Mouse (Mus musculus): ENCODE measurements at regions not wholly inside any gene's neighbourhood (a gene's known extent, or its start where the extent isn't known, plus 50 kb on each side); places are given as distances from the start of the nearest gene placed in this dataset.

DNA sequence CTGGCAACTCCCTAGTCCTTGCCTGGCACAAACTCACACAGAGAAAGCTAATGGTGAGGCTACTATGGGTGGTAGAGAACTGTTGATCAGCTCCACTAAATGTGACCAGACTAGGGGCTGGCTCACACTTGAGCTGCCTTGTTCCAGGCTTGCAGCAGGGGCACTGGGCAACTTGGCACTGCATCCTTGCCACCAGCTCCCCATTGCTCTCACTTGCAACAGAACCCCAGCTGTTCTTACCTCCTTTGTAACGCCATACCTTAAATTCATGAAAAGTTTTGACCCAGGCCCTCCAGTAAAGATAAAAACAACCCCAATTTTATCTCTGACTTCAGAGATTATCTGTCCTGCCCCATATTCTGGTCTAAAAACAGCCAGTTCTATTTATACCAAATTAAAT lies 328.7 kb downstream of the Diras2 start:
- H3K27ac ChIP-seq (ENCODE audit: insufficient read depth, low read length) = no peak overlapping the region
- no peak for TF ChIP-seq CTCF (IDR thresholded peaks at IDR 0.05; ENCODE audit: extremely low read depth, insufficient read depth, insufficient read length, insufficient replicate concordance)
- TF ChIP-seq POLR2A (IDR thresholded peaks at IDR 0.05; ENCODE audit: low read depth, low read length) = no peak
- H3K4me3 ChIP-seq (ENCODE audit: extremely low read depth, insufficient read depth, insufficient read length) = no peak overlapping the region
- WGBS = 61% methylated on average over 1 of the region's 1 CpGs
- DNase-seq (ENCODE audit: low read depth in 1 of 2, low spot score in 2 of 2) = no peak
- no peaks in the 10 kb centered on the region for H3K4me1 ChIP-seq (ENCODE audit: control insufficient read depth, insufficient read depth, insufficient read length)
- H3K27me3 ChIP-seq (ENCODE audit: control insufficient read depth, insufficient read depth, low read length) = no peaks in the 10 kb centered on the region
- no peaks in the 10 kb centered on the region for H3K36me3 ChIP-seq (ENCODE audit: control insufficient read depth, insufficient read depth, low read length)

DNA sequence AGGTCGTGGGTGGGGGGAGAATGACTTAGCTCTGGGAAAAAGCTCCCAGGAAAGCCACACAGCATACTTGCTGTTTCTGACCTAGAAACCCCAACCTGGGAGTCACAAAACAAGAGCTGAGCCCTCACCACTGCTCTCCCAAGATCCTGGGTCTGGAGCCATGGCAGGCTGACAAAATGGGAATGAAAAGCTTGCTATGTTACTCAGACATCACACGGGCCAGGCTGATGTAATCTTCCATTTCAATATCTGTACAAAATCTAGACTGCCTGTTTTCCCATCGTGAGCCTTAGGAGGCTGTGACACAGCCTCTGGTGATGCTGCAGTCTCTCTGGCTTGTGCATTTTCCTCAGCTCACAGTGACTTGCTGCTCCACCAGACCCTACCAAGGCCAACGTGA lies 325.1 kb downstream of the Diras2 start:
- 69% methylated on average over 4 of the region's 4 CpGs for WGBS
- Histone ChIP-seq H3K4me3 (ENCODE audit: extremely low read depth, insufficient read depth, insufficient read length) (no peak overlapping the region), H3K27ac (ENCODE audit: insufficient read depth, low read length) (no peak overlapping the region), H3K27me3 (ENCODE audit: control insufficient read depth, insufficient read depth, low read length) (no peaks in the 10 kb centered on the region), H3K36me3 (ENCODE audit: control insufficient read depth, insufficient read depth, low read length) (no peaks in the 10 kb centered on the region), H3K4me1 (ENCODE audit: control insufficient read depth, insufficient read depth, insufficient read length) (no peaks in the 10 kb centered on the region)
- TF ChIP-seq CTCF (IDR thresholded peaks at IDR 0.05; ENCODE audit: extremely low read depth, insufficient read depth, insufficient read length, insufficient replicate concordance) (no peak), POLR2A (IDR thresholded peaks at IDR 0.05; ENCODE audit: low read depth, low read length) (no peak)
- no peak for DNase-seq (ENCODE audit: low read depth in 1 of 2, low spot score in 2 of 2)

DNA sequence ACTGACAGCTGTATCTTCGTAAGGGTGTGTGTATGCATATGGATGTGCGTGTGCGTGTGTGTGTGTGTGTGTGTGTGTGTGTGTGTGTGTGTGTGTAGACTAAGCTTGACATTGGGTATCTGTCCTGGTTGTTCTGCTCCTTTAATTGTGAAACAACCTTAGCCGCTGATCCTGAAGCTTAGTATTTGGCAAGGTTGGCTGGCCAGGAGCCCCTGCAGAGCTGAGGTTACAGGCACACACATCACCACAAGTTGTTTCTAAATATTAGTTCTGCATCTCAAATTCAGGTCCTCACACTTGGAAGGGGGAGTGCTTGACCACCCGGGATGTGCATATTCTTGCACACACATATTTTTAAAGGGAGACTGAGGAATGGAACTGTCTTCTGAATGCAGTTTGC lies 314.7 kb downstream of the Diras2 start:
- Histone ChIP-seq H3K4me1 (ENCODE audit: control insufficient read depth, insufficient read depth, insufficient read length) (no peaks in the 10 kb centered on the region), H3K27me3 (ENCODE audit: control insufficient read depth, insufficient read depth, low read length) (no peaks in the 10 kb centered on the region), H3K4me3 (ENCODE audit: extremely low read depth, insufficient read depth, insufficient read length) (no peak overlapping the region), H3K27ac (ENCODE audit: insufficient read depth, low read length) (no peak overlapping the region), H3K36me3 (ENCODE audit: control insufficient read depth, insufficient read depth, low read length) (no peaks in the 10 kb centered on the region)
- DNase-seq (ENCODE audit: low read depth in 1 of 2, low spot score in 2 of 2) = no peak
- 89% methylated on average over 5 of the region's 5 CpGs for WGBS
- TF ChIP-seq POLR2A (IDR thresholded peaks at IDR 0.05; ENCODE audit: low read depth, low read length) (no peak), CTCF (IDR thresholded peaks at IDR 0.05; ENCODE audit: extremely low read depth, insufficient read depth, insufficient read length, insufficient replicate concordance) (no peak)

DNA sequence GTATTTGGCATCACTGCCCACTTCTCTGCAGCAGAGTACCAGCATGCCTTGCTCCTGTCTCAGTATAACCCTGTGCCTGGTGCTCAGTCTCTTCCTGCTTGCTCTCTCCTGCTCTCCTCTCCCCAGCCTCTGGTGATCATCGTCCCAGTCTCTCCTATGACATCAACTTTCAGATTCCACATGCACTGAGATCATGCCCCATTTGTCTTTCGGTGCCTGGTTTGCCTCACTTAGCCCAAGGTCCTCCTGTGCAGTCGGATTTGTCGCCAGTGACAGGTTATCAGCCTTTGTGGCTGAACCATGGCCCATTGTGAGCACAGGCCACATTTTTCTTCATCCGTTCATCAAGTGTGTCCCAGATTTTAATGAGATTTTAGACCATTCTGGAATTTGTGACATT lies 314.0 kb downstream of the Diras2 start:
- WGBS = 86% methylated on average over 5 of the region's 5 CpGs
- Histone ChIP-seq H3K4me3 (ENCODE audit: extremely low read depth, insufficient read depth, insufficient read length) (no peak overlapping the region), H3K27me3 (ENCODE audit: control insufficient read depth, insufficient read depth, low read length) (no peaks in the 10 kb centered on the region), H3K36me3 (ENCODE audit: control insufficient read depth, insufficient read depth, low read length) (no peaks in the 10 kb centered on the region), H3K27ac (ENCODE audit: insufficient read depth, low read length) (no peak overlapping the region), H3K4me1 (ENCODE audit: control insufficient read depth, insufficient read depth, insufficient read length) (no peaks in the 10 kb centered on the region)
- TF ChIP-seq CTCF (IDR thresholded peaks at IDR 0.05; ENCODE audit: extremely low read depth, insufficient read depth, insufficient read length, insufficient replicate concordance) (no peak), POLR2A (IDR thresholded peaks at IDR 0.05; ENCODE audit: low read depth, low read length) (no peak)
- DNase-seq (ENCODE audit: low read depth in 1 of 2, low spot score in 2 of 2) = no peak

DNA sequence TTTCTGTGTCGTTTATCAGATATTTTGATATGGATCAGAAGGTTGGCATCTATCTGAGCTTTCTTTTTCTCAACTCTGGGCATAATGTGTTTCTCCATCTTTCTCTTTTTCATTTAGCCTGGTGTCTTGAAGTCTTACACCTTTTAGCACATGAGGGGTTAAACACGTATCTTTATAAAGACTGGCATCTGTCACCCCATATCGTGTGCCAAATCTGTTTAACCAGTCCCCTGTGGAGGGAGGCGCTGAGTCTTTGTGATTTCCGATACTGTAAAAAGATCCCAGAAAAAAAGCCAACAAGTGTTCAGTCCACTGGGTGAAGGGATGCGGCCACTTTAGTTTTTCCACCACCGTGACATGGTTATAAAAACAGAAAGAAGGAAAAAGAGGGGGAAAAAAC lies 313.3 kb downstream of the Diras2 start:
- 79% methylated on average over 7 of the region's 7 CpGs for WGBS
- TF ChIP-seq POLR2A (IDR thresholded peaks at IDR 0.05; ENCODE audit: low read depth, low read length) = no peak
- no peak for TF ChIP-seq CTCF (IDR thresholded peaks at IDR 0.05; ENCODE audit: extremely low read depth, insufficient read depth, insufficient read length, insufficient replicate concordance)
- H3K27ac ChIP-seq (ENCODE audit: insufficient read depth, low read length) = no peak overlapping the region

DNA sequence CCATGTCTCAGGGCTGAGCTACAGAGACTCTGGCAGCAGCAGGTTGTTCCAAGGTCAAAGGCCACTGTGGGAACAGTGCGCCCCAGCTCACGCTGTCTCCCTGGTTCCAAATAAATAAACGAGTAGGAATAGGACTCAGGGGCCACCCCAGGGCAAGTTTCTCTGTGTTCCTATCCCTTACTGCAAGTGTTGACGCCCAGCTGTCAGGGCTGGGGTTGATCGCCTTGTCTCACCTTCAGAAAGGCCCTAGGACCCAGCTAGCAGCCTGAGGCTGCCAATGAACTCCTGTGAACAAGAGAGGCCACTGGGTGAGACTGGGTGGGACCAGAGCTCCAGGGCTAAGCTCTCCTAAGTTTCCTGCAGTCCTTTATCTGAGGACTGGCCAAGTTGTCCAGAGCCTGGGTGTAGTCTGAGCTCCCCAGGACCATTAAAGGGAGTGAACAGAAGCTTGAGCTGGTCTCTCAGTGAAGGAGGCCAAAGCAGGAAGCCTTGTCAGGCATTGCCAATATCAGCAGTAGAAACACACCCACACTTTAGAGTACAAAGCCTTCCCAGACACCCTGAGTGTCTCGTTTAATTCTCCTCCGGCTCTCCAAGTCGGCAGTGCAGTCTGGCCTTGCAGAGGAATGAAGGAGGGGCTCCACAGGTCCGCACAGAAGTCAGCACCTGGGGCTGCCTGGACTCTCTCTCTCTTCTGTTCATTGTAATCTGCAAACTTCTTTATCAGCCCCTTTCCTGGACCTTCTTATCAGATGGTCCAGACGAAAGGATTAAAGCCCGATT lies 308.6 kb downstream of the Diras2 start:
- TF ChIP-seq CTCF (IDR thresholded peaks at IDR 0.05; ENCODE audit: extremely low read depth, insufficient read depth, insufficient read length, insufficient replicate concordance) (no peak), POLR2A (IDR thresholded peaks at IDR 0.05; ENCODE audit: low read depth, low read length) (no peak)
- no peaks in the 10 kb centered on the region for H3K4me1 ChIP-seq (ENCODE audit: control insufficient read depth, insufficient read depth, insufficient read length)
- no peak for DNase-seq (ENCODE audit: low read depth in 1 of 2, low spot score in 2 of 2)

More for the DNA sequence above, 313.3 kb downstream of the Diras2 start:
- Histone ChIP-seq H3K27me3 (ENCODE audit: control insufficient read depth, insufficient read depth, low read length) (no peaks in the 10 kb centered on the region), H3K4me1 (ENCODE audit: control insufficient read depth, insufficient read depth, insufficient read length) (no peaks in the 10 kb centered on the region), H3K4me3 (ENCODE audit: extremely low read depth, insufficient read depth, insufficient read length) (no peak overlapping the region), H3K36me3 (ENCODE audit: control insufficient read depth, insufficient read depth, low read length) (no peaks in the 10 kb centered on the region)
- no peak for DNase-seq (ENCODE audit: low read depth in 1 of 2, low spot score in 2 of 2)

More for the DNA sequence above, 308.6 kb downstream of the Diras2 start:
- 77% methylated on average over 11 of the region's 11 CpGs for WGBS
- Histone ChIP-seq H3K4me3 (ENCODE audit: extremely low read depth, insufficient read depth, insufficient read length) (no peak overlapping the region), H3K27me3 (ENCODE audit: control insufficient read depth, insufficient read depth, low read length) (no peaks in the 10 kb centered on the region), H3K36me3 (ENCODE audit: control insufficient read depth, insufficient read depth, low read length) (no peaks in the 10 kb centered on the region), H3K27ac (ENCODE audit: insufficient read depth, low read length) (no peak overlapping the region)

All from spleen, adult 2 months (tissue).